Mouse (Mus musculus) C2C12 (cell line): ENCODE data around the gene Acbd4. TPM values are rescaled to one million over a fixed set of nuclear protein-coding genes. Genes with fewer than 3 reads are reported as not detected.

Experiments
- H3K27me3 ChIP-seq: one replicate; pipeline ENCODE4 v1.6.1; 2011; ENCODE audit not compliant: control insufficient read depth, insufficient read depth, insufficient read length
- H3K36me3 ChIP-seq: one replicate; pipeline ENCODE4 v1.6.1; 2011; ENCODE audit not compliant: control insufficient read depth, insufficient read depth
- H3K4me3 ChIP-seq: one replicate; pipeline ENCODE4 v1.5.1; 2011; ENCODE audit warnings: mild to moderate bottlenecking, control low read depth; ENCODE audit not compliant: poor library complexity, insufficient read depth, severe bottlenecking
- H3K79me2 ChIP-seq: one replicate; pipeline ENCODE4 v1.6.1; 2011; ENCODE audit not compliant: control insufficient read depth, insufficient read depth
- H3K79me3 ChIP-seq: one replicate; pipeline ENCODE4 v1.6.1; 2011; ENCODE audit warnings: low read depth, control low read depth
- H3ac ChIP-seq: one replicate; pipeline ENCODE3; 2011; ENCODE audit warnings: low read depth; ENCODE audit not compliant: control insufficient read depth, insufficient read length
- CEBPB ChIP-seq: IDR thresholded peaks from one replicate; pipeline ENCODE4 v1.6.1; 2011; ENCODE audit warnings: low read depth, mild to moderate bottlenecking, control low read depth, moderate library complexity
- CTCF ChIP-seq: IDR thresholded peaks from one replicate; pipeline ENCODE4 v1.5.1; 2011; ENCODE audit not compliant: control insufficient read depth, insufficient read depth, insufficient read length
- FOSL1 ChIP-seq: IDR thresholded peaks from one replicate; pipeline ENCODE4 v1.8.0; 2011; ENCODE audit warnings: mild to moderate bottlenecking, low read length; ENCODE audit not compliant: poor library complexity, insufficient read depth, severe bottlenecking
- MAX ChIP-seq: IDR thresholded peaks from one replicate; pipeline ENCODE4 v1.6.1; 2011; ENCODE audit warnings: mild to moderate bottlenecking, control low read depth
- MYOD1 ChIP-seq: IDR thresholded peaks from one replicate; pipeline ENCODE4 v1.6.1; 2011; ENCODE audit warnings: low read depth; ENCODE audit not compliant: control insufficient read depth, insufficient read length
- MYOG ChIP-seq: IDR thresholded peaks from one replicate; pipeline ENCODE4 v1.6.1; 2011; ENCODE audit not compliant: control insufficient read depth, insufficient read length; ENCODE audit errors: extremely low read depth
- USF1 ChIP-seq: IDR thresholded peaks from one replicate; pipeline ENCODE4 v1.6.1; 2011; ENCODE audit warnings: low read depth, mild to moderate bottlenecking, control low read depth, moderate library complexity
- polyA plus RNA-seq: library from polyadenylated mRNA; unstranded; fragments of >200 nt; fragmentation: generic; extraction: Trizol; gene quantifications from one replicate; pipeline ENCODE4 v1.2.1, GENCODE M21; 2012; ENCODE audit warnings: missing spikeins

Acbd4 gene
- polyA plus RNA-seq, 1 experiment = 23.0 TPM

- H3K27me3 ChIP-seq = no peaks in the 10 kb centered on the region
- TF ChIP-seq CEBPB (no peak), MAX (no peak), MYOG (no peak), USF1 (no peak), CTCF (no peak), MYOD1 (no peak)
- H3K79me3 ChIP-seq = no peaks in the 10 kb centered on the region
- no peaks in the 10 kb centered on the region for H3K36me3 ChIP-seq
- H3K4me3 ChIP-seq = no peak overlapping the region
- H3K79me2 ChIP-seq = no peaks in the 10 kb centered on the region
- H3ac ChIP-seq = no peak overlapping the region
These were observed 39.2 kb downstream of the Acbd4 start for GRCm38 (mm10) chr11:103140763-103141100.

GRCm38 (mm10) chr11:103141101-103141943, 39.8 kb downstream of the Acbd4 start:
- Histone ChIP-seq H3K36me3 (no peaks in the 10 kb centered on the region), H3K79me3 (no peaks in the 10 kb centered on the region), H3K79me2 (no peaks in the 10 kb centered on the region), H3K27me3 (no peaks in the 10 kb centered on the region), H3K4me3 (no peak overlapping the region), H3ac (no peak overlapping the region)
- no peak for TF ChIP-seq CEBPB
- TF ChIP-seq MYOD1 = no peak
- TF ChIP-seq MAX = no peak
- TF ChIP-seq CTCF = no peak

GRCm38 (mm10) chr11:103141944-103142255, 40.4 kb downstream of the Acbd4 start:
- Histone ChIP-seq H3K79me2 (no peaks in the 10 kb centered on the region), H3K4me3 (no peak overlapping the region), H3K79me3 (no peaks in the 10 kb centered on the region), H3K36me3 (no peaks in the 10 kb centered on the region), H3K27me3 (no peaks in the 10 kb centered on the region), H3ac (no peak overlapping the region)
- TF ChIP-seq CEBPB (no peak), MYOD1 (no peak), USF1 (no peak), CTCF (no peak), MYOG (no peak)

GRCm38 (mm10) chr11:103142441-103143182, 41.1 kb downstream of the Acbd4 start:
- H3K79me3 ChIP-seq = no peaks in the 10 kb centered on the region
- H3K4me3 ChIP-seq = peak overlapping the region; percentile 18
- H3K79me2 ChIP-seq = no peaks in the 10 kb centered on the region
- H3ac ChIP-seq = peak overlapping the region; percentile 31
- TF ChIP-seq CEBPB (no peak), MYOG (no peak), CTCF (no peak), FOSL1 (no peak), USF1 (no peak), MAX (no peak), MYOD1 (no peak)
- no peaks in the 10 kb centered on the region for H3K27me3 ChIP-seq
- no peaks in the 10 kb centered on the region for H3K36me3 ChIP-seq

GRCm38 (mm10) chr11:103144309-103145285, 43.1 kb downstream of the Acbd4 start:
- H3K4me3 ChIP-seq = no peak overlapping the region
- no peaks in the 10 kb centered on the region for H3K79me3 ChIP-seq
- H3K36me3 ChIP-seq = no peaks in the 10 kb centered on the region
- H3K79me2 ChIP-seq = no peaks in the 10 kb centered on the region
- no peak overlapping the region for H3ac ChIP-seq
- no peaks in the 10 kb centered on the region for H3K27me3 ChIP-seq
- TF ChIP-seq MYOG = no peak
- TF ChIP-seq CTCF = no peak
- peak; percentile 60 for TF ChIP-seq CEBPB
- TF ChIP-seq FOSL1 = no peak
- TF ChIP-seq MYOD1 = peak; percentile 77
- no peak for TF ChIP-seq USF1
- TF ChIP-seq MAX = no peak
